Mouse (Mus musculus) embryonic stem cell, embryonic (primary cell): Measurements from ENCODE around the gene 4933402N22Rik.
"Not testable (repeated sequence)": the region's sequence is repeated elsewhere in the genome, so short reads cannot be mapped to it uniquely, and the experiment has no call there.

Experiments
- CTCF ChIA-PET, 4 experiments: fragments of 300-600 bp in 2 of 4; fragments of 350-600 bp in 2 of 4; sonication (Branson Sonifier 250); formaldehyde crosslinking; loops; one replicate each; lab custom pipeline; 2022; ENCODE audit warnings: inconsistent platforms in 2 of 4; lab: Charles Lee
- POLR2A ChIA-PET, 4 experiments: fragments of 300-600 bp in 2 of 4; fragments of 350-600 bp in 2 of 4; sonication (Branson Sonifier 250); formaldehyde crosslinking; loops; one replicate each; lab custom pipeline; 2022; ENCODE audit warnings: antibody characterized with exemption in 4 of 4, inconsistent platforms in 1 of 4; lab: Charles Lee

Gene 4933402N22Rik

DNA sequence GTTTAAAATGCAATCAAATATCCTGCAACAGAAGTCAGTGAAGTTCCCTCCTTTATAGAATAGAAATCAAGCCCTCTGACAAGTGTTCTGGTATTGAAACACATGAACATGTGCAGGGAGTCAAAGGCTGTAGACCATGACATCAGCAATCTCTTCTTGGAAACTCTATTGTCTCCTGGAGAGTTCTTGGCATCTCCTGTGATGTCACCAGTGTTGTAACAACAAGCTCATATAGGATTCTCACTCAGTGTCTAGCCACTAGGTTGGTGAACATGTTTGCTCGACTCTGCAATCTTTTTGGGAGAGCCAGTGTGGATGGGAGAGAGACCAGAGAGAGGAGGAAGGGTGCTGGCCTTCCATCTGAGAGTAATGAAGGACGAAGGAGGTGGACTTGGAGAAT, at the start of gene 4933402N22Rik:
Gene 4933402N22Rik, plus strand, starts transcription at position 301 of the 400 bp plus-strand sequence.
- POLR2A ChIA-PET: not testable (repeated sequence)

DNA sequence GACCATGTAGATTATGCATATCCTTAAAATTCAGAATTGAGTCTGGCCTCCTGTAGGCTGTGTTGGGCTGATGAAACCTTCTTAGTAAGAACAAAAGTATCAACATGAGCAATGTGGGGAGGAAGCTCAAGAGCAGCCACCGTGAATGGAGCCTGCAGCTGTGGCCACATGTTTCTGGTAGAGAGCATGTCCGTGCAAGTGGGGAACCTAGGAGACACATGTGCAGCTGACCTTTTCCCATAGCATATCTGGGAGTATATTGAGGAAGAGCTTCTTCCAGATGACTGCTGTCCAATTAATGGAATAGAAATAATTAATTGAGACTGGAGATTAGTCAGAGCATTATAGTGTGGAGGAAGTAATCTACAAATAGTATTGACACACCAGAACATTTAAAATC, 5.9 kb downstream of the 4933402N22Rik start:
- POLR2A ChIA-PET, CTCF ChIA-PET: not testable (repeated sequence)

More for the DNA sequence above, at the start of gene 4933402N22Rik:
- CTCF ChIA-PET: not testable (repeated sequence)
